Mouse (Mus musculus) cerebellum, adult 2 months (tissue): ENCODE measurements around the gene Diaph3.

Experiments
- CTCF ChIP-seq: fragments of 200-500 bp; IDR thresholded peaks from 2 replicates; pipeline ENCODE4 v1.5.1; 2011; ENCODE audit warnings: low read depth, mild to moderate bottlenecking, control low read depth, low read length, moderate library complexity, borderline replicate concordance; ENCODE audit not compliant: insufficient read depth
- POLR2A ChIP-seq: fragments of 200-500 bp; IDR thresholded peaks from 2 replicates; pipeline ENCODE4 v1.6.1; 2011; ENCODE audit warnings: low read length, control low read depth, borderline replicate concordance; ENCODE audit not compliant: insufficient read depth

GRCm38 (mm10) chr14:86834851-86835250, 306.2 kb downstream of the Diaph3 start:
- no peak for TF ChIP-seq CTCF
- no peak for TF ChIP-seq POLR2A
